Mouse (Mus musculus): ENCODE data around the gene Rnf215. TPM values are rescaled to one million over a fixed set of nuclear protein-coding genes. Genes with fewer than 3 reads are reported as not detected.
A peak's percentile ranks its signal among the peaks of the same experiment; 100 is the strongest.
"Not testable (repeated sequence)": the region's sequence is repeated elsewhere in the genome, so short reads cannot be mapped to it uniquely, and the experiment has no call there.

Gene Rnf215
- polyA plus RNA-seq, 1 experiment: 25.2 TPM

- Histone ChIP-seq H3K27ac (ENCODE audit: insufficient read depth, low read depth, low read length) (no peak overlapping the region), H3K36me3 (ENCODE audit: control insufficient read depth, insufficient read depth, low read length) (peaks cover 2% of the 10 kb centered on the region; the same call in 1 of the 2 replicates), H3K4me1 (ENCODE audit: control insufficient read depth, insufficient read depth, low read length) (peaks cover 2% of the 10 kb centered on the region; the same call in 1 of the 2 replicates), H3K27me3 (replicated peaks; ENCODE audit: control insufficient read depth, insufficient read depth, low read length) (no peaks in the 10 kb centered on the region), H3K4me3 (ENCODE audit: insufficient read depth, low read depth, low read length) (no peak overlapping the region)
- no peak for TF ChIP-seq CTCF (conservative IDR thresholded peaks at IDR 0.05; ENCODE audit: insufficient read depth, insufficient read length, low read depth, low read length)
- no peak for TF ChIP-seq POLR2A (IDR thresholded peaks at IDR 0.05; ENCODE audit: low read depth, low read length)
- WGBS: 14% methylated on average over 1 of the region's 1 CpGs
- DNase-seq: peak; percentile 63
These were observed 47.1 kb downstream of the Rnf215 start for GRCm38 (mm10) chr11:4182061-4182460.

GRCm38 (mm10) chr11:4183511-4183910 lies 48.5 kb downstream of the Rnf215 start:
- no peak overlapping the region for H3K4me3 ChIP-seq (ENCODE audit: insufficient read depth, low read depth, low read length)
- peaks cover 10% of the 10 kb centered on the region; the same call in 1 of the 2 replicates for H3K4me1 ChIP-seq (ENCODE audit: control insufficient read depth, insufficient read depth, low read length)
- TF ChIP-seq POLR2A (IDR thresholded peaks at IDR 0.05; ENCODE audit: low read depth, low read length): no peak
- TF ChIP-seq CTCF (conservative IDR thresholded peaks at IDR 0.05; ENCODE audit: insufficient read depth, insufficient read length, low read depth, low read length): no peak
- DNase-seq: peak; percentile 69
- H3K36me3 ChIP-seq (ENCODE audit: control insufficient read depth, insufficient read depth, low read length): no peaks in the 10 kb centered on the region; the same call in 1 of the 2 replicates
- peak overlapping the region; percentile 19 for H3K27ac ChIP-seq (ENCODE audit: insufficient read depth, low read depth, low read length)
- no peaks in the 10 kb centered on the region for H3K27me3 ChIP-seq (replicated peaks; ENCODE audit: control insufficient read depth, insufficient read depth, low read length)

- Histone ChIP-seq H3K27me3 (replicated peaks; ENCODE audit: control insufficient read depth, insufficient read depth, low read length) (no peaks in the 10 kb centered on the region), H3K4me3 (ENCODE audit: insufficient read depth, low read depth, low read length) (no peak overlapping the region), H3K36me3 (ENCODE audit: control insufficient read depth, insufficient read depth, low read length) (no peaks in the 10 kb centered on the region), H3K4me1 (ENCODE audit: control insufficient read depth, insufficient read depth, low read length) (peaks cover 15% of the 10 kb centered on the region; the same call in 1 of the 2 replicates), H3K27ac (ENCODE audit: insufficient read depth, low read depth, low read length) (no peak overlapping the region)
- no peak for TF ChIP-seq POLR2A (IDR thresholded peaks at IDR 0.05; ENCODE audit: low read depth, low read length)
- TF ChIP-seq CTCF (conservative IDR thresholded peaks at IDR 0.05; ENCODE audit: insufficient read depth, insufficient read length, low read depth, low read length): peak; percentile 33; the same call in 1 of the 2 replicates
- 59% methylated on average over 4 of the region's 4 CpGs for WGBS
- DNase-seq: peak; percentile 35
These were observed 49.4 kb downstream of the Rnf215 start for GRCm38 (mm10) chr11:4184251-4184952.

GRCm38 (mm10) chr11:4185480-4185879 lies 50.5 kb downstream of the Rnf215 start:
- not testable (repeated sequence) for DNase-seq; H3K36me3 ChIP-seq (ENCODE audit: control insufficient read depth, insufficient read depth, low read length); H3K4me3 ChIP-seq (ENCODE audit: insufficient read depth, low read depth, low read length); H3K27ac ChIP-seq (ENCODE audit: insufficient read depth, low read depth, low read length); H3K27me3 ChIP-seq (replicated peaks; ENCODE audit: control insufficient read depth, insufficient read depth, low read length)
- H3K4me1 ChIP-seq (ENCODE audit: control insufficient read depth, insufficient read depth, low read length): peaks cover 23% of the 10 kb centered on the region
- WGBS: 87% methylated on average over 6 of the region's 6 CpGs

GRCm38 (mm10) chr11:4186486-4187317 lies 51.7 kb downstream of the Rnf215 start, which contains the start of gene Tbc1d10a:
Gene Tbc1d10a, plus strand, starts transcription at chr11:4186789.
- H3K36me3 ChIP-seq (ENCODE audit: control insufficient read depth, insufficient read depth, low read length): no peaks in the 10 kb centered on the region
- DNase-seq: peak; percentile 99
- H3K27ac ChIP-seq (ENCODE audit: insufficient read depth, low read depth, low read length): peak within 1 kb of the TSS; percentile 97
- peak; percentile 50 for TF ChIP-seq POLR2A (IDR thresholded peaks at IDR 0.05; ENCODE audit: low read depth, low read length)
- TF ChIP-seq CTCF (conservative IDR thresholded peaks at IDR 0.05; ENCODE audit: insufficient read depth, insufficient read length, low read depth, low read length): no peak
- peaks cover 32% of the 10 kb centered on the region for H3K4me1 ChIP-seq (ENCODE audit: control insufficient read depth, insufficient read depth, low read length)
- H3K27me3 ChIP-seq (replicated peaks; ENCODE audit: control insufficient read depth, insufficient read depth, low read length): no peaks in the 10 kb centered on the region
- H3K4me3 ChIP-seq (ENCODE audit: insufficient read depth, low read depth, low read length): peak within 1 kb of the TSS; percentile 91
- WGBS: under 1% methylated on average over 71 of the region's 71 CpGs

GRCm38 (mm10) chr11:4187318-4187700 lies 52.3 kb downstream of the Rnf215 start:
- H3K27ac ChIP-seq (ENCODE audit: insufficient read depth, low read depth, low read length): peak overlapping the region; percentile 97
- 9% methylated on average over 9 of the region's 9 CpGs for WGBS

GRCm38 (mm10) chr11:4189182-4189581 lies 54.2 kb downstream of the Rnf215 start:
- Histone ChIP-seq H3K27me3 (replicated peaks; ENCODE audit: control insufficient read depth, insufficient read depth, low read length) (no peaks in the 10 kb centered on the region), H3K36me3 (ENCODE audit: control insufficient read depth, insufficient read depth, low read length) (no peaks in the 10 kb centered on the region), H3K27ac (ENCODE audit: insufficient read depth, low read depth, low read length) (peak overlapping the region; percentile 97), H3K4me1 (ENCODE audit: control insufficient read depth, insufficient read depth, low read length) (peaks cover 53% of the 10 kb centered on the region), H3K4me3 (ENCODE audit: insufficient read depth, low read depth, low read length) (no peak overlapping the region; the same call in 1 of the 2 replicates)
- 45% methylated on average over 6 of the region's 6 CpGs for WGBS
- peak; percentile 93 for DNase-seq
- no peak for TF ChIP-seq POLR2A (IDR thresholded peaks at IDR 0.05; ENCODE audit: low read depth, low read length)
- no peak for TF ChIP-seq CTCF (conservative IDR thresholded peaks at IDR 0.05; ENCODE audit: insufficient read depth, insufficient read length, low read depth, low read length)

More at GRCm38 (mm10) chr11:4187318-4187700, 52.3 kb downstream of the Rnf215 start:
- no peak for DNase-seq
- H3K27me3 ChIP-seq (replicated peaks; ENCODE audit: control insufficient read depth, insufficient read depth, low read length): no peaks in the 10 kb centered on the region
- TF ChIP-seq POLR2A (IDR thresholded peaks at IDR 0.05; ENCODE audit: low read depth, low read length): no peak
- no peak for TF ChIP-seq CTCF (conservative IDR thresholded peaks at IDR 0.05; ENCODE audit: insufficient read depth, insufficient read length, low read depth, low read length)
- peaks cover 38% of the 10 kb centered on the region for H3K4me1 ChIP-seq (ENCODE audit: control insufficient read depth, insufficient read depth, low read length)
- no peaks in the 10 kb centered on the region for H3K36me3 ChIP-seq (ENCODE audit: control insufficient read depth, insufficient read depth, low read length)
- H3K4me3 ChIP-seq (ENCODE audit: insufficient read depth, low read depth, low read length): peak overlapping the region; percentile 91
